Mouse (Mus musculus): ENCODE results near the gene Fbrs. TPM values are rescaled to one million over a fixed set of nuclear protein-coding genes. Genes with fewer than 3 reads are reported as not detected.

The Fbrs gene
- total RNA-seq, 2 experiments from 2014 or later: 70.8 to 71.2 TPM

DNA sequence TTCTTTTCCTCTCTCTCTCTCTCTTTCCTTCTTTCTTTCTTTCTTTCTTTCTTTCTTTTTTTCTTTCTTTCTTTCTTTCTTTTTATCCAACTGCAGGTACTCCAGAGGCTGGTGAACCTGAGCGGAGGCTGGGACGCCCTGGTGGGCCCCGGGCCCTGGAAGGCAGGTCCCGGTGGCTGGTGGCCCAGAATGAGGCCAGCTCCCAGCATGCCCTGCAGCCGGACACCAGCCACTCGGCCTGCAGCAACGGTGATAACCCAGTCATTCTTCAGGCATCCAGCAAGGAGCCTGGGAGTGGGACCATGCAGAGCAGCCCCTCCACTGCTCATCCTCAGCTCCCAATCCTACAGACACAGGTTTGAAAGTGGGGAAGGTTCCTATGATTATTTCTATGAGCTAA, 36.8 kb downstream of the Fbrs start:
- intact Hi-C loops (cut with DNase I): loop anchor here (5.0 kb wide), 1 partner anchor 36 kb away; no protein-coding TSS in a partner anchor
- DNase-seq: no peak

DNA sequence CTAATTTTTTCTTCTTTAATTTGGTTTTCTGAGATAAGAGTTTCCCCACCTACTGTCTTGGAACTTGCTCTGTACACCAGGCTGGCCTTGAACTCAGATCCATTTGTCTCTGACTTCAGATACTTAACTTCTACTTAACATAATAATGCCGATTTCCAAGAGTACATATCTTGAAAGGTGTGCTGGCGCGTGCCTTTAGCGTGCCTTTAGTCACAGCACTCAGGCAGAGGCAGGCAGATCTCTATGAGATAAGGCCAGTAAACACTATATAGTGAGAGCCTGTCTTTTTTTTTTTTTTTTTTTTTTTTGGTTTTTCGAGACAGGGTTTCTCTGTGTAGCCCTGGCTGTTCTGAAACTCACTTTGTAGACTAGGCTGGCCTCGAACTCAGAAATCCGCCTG, 37.3 kb downstream of the Fbrs start:
- intact Hi-C loops (cut with DNase I): loop anchor here (5.0 kb wide), 1 partner anchor 36 kb away; no protein-coding TSS in a partner anchor
- no peak for DNase-seq

DNA sequence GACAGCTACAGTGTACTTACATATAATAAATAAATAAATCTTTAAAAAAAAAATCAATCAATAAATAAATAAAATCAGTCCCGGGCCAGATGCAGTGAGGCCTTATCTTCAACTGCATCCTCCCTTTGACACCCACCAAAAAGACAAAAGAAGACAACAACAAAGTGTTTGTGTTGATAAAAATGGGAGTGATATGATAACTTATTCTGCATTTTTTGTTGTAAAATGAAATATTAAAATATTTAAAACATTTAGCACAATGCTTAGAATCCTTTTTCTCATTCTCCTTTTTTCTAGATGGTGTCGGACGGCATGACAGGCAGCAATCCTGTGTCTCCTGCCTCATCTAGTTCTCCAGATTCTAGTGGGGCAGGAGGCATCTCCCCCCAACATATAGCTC, 40.3 kb downstream of the Fbrs start, which contains the start of gene Gm42715:
TSS of gene Gm42715 (plus strand) at position 301 of the 400 bp plus-strand sequence.
- no peak for DNase-seq
- intact Hi-C loops (cut with DNase I): loop anchor here (5.0 kb wide), 1 partner anchor 33 kb away; no protein-coding TSS in a partner anchor

Small RNA genes within 50 kb of the gene (microRNA-seq; reads per million reads assigned to microRNA genes)
- gene Gm47278: not detected
- gene Mir7060: not detected

Other genes with a start within 250 kb of the Fbrs start
- gene Zfp553, start 246.1 kb upstream of the Fbrs start, total RNA-seq (2021): 10 to 100 TPM; 28.4 to 28.8 TPM
- 1 to 10 TPM; 7.9 to 8.8 TPM for gene Sept1, start 246.1 kb upstream of the Fbrs start, total RNA-seq (2021)
- gene Zfp771, start 234.9 kb upstream of the Fbrs start, total RNA-seq (2021): 10 to 100 TPM; 54.9 to 64.5 TPM
- 10 to 100 TPM; 49.8 to 63.1 TPM for gene Dctpp1, start 218.5 kb upstream of the Fbrs start, total RNA-seq (2021)
- 10 to 100 TPM; 42.6 to 42.9 TPM for gene Sephs2, start 205.1 kb upstream of the Fbrs start, total RNA-seq (2021)
- gene Itgal, start 182.9 kb upstream of the Fbrs start, total RNA-seq (2021): 1 to 10 TPM; 1.2 to 1.6 TPM
- gene Zfp768, start 133.6 kb upstream of the Fbrs start, total RNA-seq (2021): 10 to 100 TPM; 20.3 to 22.0 TPM
- 1 to 10 TPM; 7.9 to 8.9 TPM for gene Zfp747, start 103.1 kb upstream of the Fbrs start, total RNA-seq (2021)
- gene 9130019O22Rik, start 92.0 kb upstream of the Fbrs start, total RNA-seq (2021): 1 to 10 TPM; 2.8 to 3.0 TPM
- gene E430018J23Rik, start 85.6 kb upstream of the Fbrs start, total RNA-seq (2021): 1 to 10 TPM; 4.6 to 7.6 TPM
- 1 to 10 TPM; 4.3 to 4.4 TPM for gene Zfp764, start 72.4 kb upstream of the Fbrs start, total RNA-seq (2021)
- gene Zfp688, start 57.1 kb upstream of the Fbrs start, total RNA-seq (2021): 10 to 100 TPM; 11.3 to 12.6 TPM
- 1 to 10 TPM; 9.5 to 9.7 TPM for gene Zfp689, start 30.0 kb upstream of the Fbrs start, total RNA-seq (2021)
- gene Prr14, start 19.6 kb upstream of the Fbrs start, total RNA-seq (2021): 10 to 100 TPM; 35.4 to 35.6 TPM
- gene Srcap, start 32.8 kb downstream of the Fbrs start, total RNA-seq (2021): 100 to 1,000 TPM; 113 to 128 TPM
- gene Gm42715, start 40.4 kb downstream of the Fbrs start, total RNA-seq (2021): 10 to 100 TPM; 14.5 to 14.6 TPM
- 1 to 10 TPM; 6.9 to 9.3 TPM for gene Tmem265, start 82.2 kb downstream of the Fbrs start, total RNA-seq (2021)
- gene Phkg2, start 94.1 kb downstream of the Fbrs start, total RNA-seq (2021): 10 to 100 TPM; 69.5 to 70.1 TPM
- gene Ccdc189, start 109.4 kb downstream of the Fbrs start, total RNA-seq (2021): 1 to 10 TPM; 7.0 to 7.8 TPM
- 10 to 100 TPM; 75.1 to 82.6 TPM for gene Rnf40, start 109.6 kb downstream of the Fbrs start, total RNA-seq (2021)
- gene Zfp629, start 136.6 kb downstream of the Fbrs start, total RNA-seq (2021): 10 to 100 TPM; 31.5 to 33.4 TPM
- gene Bcl7c, start 229.7 kb downstream of the Fbrs start, total RNA-seq (2021): 10 to 100 TPM; 87.2 to 94.3 TPM
- 1 to 10 TPM; 5.3 to 6.5 TPM for gene Ctf1, start 233.5 kb downstream of the Fbrs start, total RNA-seq (2021)

Measured in left cerebral cortex, postnatal 4 days (tissue).